ENCODE assay signal across 8 mouse cellular contexts in the genomic region with DNA sequence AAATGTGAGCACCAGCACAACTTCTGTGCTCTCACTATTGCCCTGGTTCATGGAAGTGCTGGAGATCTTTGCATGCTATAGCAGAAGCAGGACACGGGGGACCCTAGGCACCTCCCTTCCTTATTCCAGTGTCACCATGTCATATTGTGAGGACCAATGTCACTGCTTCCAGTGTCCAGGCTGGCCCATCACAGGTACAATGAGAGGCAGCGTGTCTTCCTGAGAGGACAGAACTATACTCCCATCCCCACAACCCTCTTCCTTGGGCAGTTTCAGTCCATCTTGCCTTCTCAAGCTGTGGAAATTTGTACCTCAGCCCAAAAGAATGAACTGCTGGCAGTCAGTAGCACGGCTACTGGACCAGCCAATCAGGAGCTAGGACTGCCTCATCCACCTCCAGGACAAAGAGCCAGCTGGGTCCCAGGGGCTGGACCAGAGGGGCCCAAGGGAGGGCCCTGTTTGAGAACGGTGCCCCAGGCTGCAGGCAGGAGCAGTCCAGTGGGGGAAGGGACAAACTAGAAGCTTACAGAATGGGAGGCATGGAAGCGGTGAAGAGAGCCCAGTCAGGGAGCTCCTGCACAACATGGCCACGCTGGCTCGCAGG. TPM values are rescaled to one million over a fixed set of nuclear protein-coding genes. Genes with fewer than 3 reads are reported as not detected.
A peak's percentile ranks its signal among the peaks of the same experiment; 100 is the strongest.
DNase-seq lines count a peak whose midpoint lies in the region; ATAC-seq lines count a peak whose summit lies in the region.

No protein-coding gene starts in this region.

- no peak overlapping the region for H3K9ac ChIP-seq in intestine, embryonic 15.5 days

- no peaks in the 10 kb centered on the region for H3K9me3 ChIP-seq in megakaryocyte, embryonic 14.5 days
- no peaks in the 10 kb centered on the region for H3K9me3 ChIP-seq in intestine, embryonic 15.5 days

- peaks cover 62% of the 10 kb centered on the region for H3K36me3 ChIP-seq in megakaryocyte, embryonic 14.5 days (replicated peaks; ENCODE audit: low read length)
- H3K36me3 ChIP-seq in intestine, embryonic 15.5 days, result peaks cover 8% of the 10 kb centered on the region; the same call in 1 of the 2 replicates

- no peaks in the 10 kb centered on the region for H3K27me3 ChIP-seq in megakaryocyte, embryonic 14.5 days (replicated peaks)
- no peaks in the 10 kb centered on the region for H3K27me3 ChIP-seq in intestine, embryonic 15.5 days (replicated peaks)

- ATAC-seq in megakaryocyte, adult 5-6 weeks (ENCODE audit: poor library complexity, severe bottlenecking), result no peak
- ATAC-seq in intestine, embryonic 15.5 days, result peak; percentile 63

- H3K4me2 ChIP-seq in intestine, embryonic 15.5 days (replicated peaks), result peak overlapping the region; percentile 9; the same call in 1 of the 2 replicates

- H3K27ac ChIP-seq in intestine, embryonic 15.5 days, result peak overlapping the region; percentile 78

- peaks cover 76% of the 10 kb centered on the region for H3K4me1 ChIP-seq in megakaryocyte, embryonic 14.5 days
- peaks cover 27% of the 10 kb centered on the region for H3K4me1 ChIP-seq in intestine, embryonic 15.5 days (replicated peaks)

- peak; percentile 82 for DNase-seq in embryo, embryonic 10.5 days (ENCODE audit: low spot score)
- peak; percentile 42 to 64 for DNase-seq in gastrocnemius, postnatal 4 days (ENCODE audit: low spot score in 2 of 2)
- DNase-seq in lung, postnatal 36 days, result peak; percentile 66
- DNase-seq in yolk sac, embryonic 10.5 days (ENCODE audit: low spot score), result no peak
- DNase-seq in thymus, postnatal 0 days (ENCODE audit: low spot score), result no peak

- 49% methylated on average over 7 of the region's 7 CpGs for WGBS in intestine, embryonic 15.5 days

- H3K4me3 ChIP-seq in megakaryocyte, embryonic 14.5 days (replicated peaks), result peak overlapping the region; percentile 44
- H3K4me3 ChIP-seq in intestine, embryonic 15.5 days (replicated peaks), result no peak overlapping the region

RNA-seq across cellular contexts. Expression of gene Prkcd, which starts 31.8 kb away (rescaled TPM):
- polyA plus RNA-seq in megakaryocyte, embryonic 14.5 days (2012; ENCODE audit: insufficient read depth, low replicate concordance), result 32.1 and 64.4 TPM in 2 replicates
- 274 and 291 TPM in 2 replicates for total RNA-seq in megakaryocyte, adult 5-6 weeks (2015)
- 424 and 451 TPM in 2 replicates for total RNA-seq in megakaryocyte, adult 5-6 weeks (2017)
- total RNA-seq in gastrocnemius, postnatal 4 days (2021), result 10 to 100 TPM; 25.3 to 32.0 TPM
- polyA plus RNA-seq in intestine, embryonic 15.5 days (2015; fragmentation: Nextera tagmentation; extraction: Ambion mirVana), result 57.2 and 58.3 TPM in 2 replicates
- polyA plus RNA-seq in thymus, postnatal 0 days (2015; fragmentation: Nextera tagmentation; extraction: Ambion mirVana), result 57.4 and 63.7 TPM in 2 replicates

RNA-seq across cellular contexts. Expression of gene Tkt, which starts 46.0 kb away (rescaled TPM):
- 263 and 491 TPM in 2 replicates for polyA plus RNA-seq in megakaryocyte, embryonic 14.5 days (2012; ENCODE audit: insufficient read depth, low replicate concordance)
- 195 and 196 TPM in 2 replicates for total RNA-seq in megakaryocyte, adult 5-6 weeks (2015)
- 517 and 539 TPM in 2 replicates for total RNA-seq in megakaryocyte, adult 5-6 weeks (2017)
- total RNA-seq in gastrocnemius, postnatal 4 days (2021), result 10 to 100 TPM; 53.7 to 62.8 TPM
- polyA plus RNA-seq in intestine, embryonic 15.5 days (2015; fragmentation: Nextera tagmentation; extraction: Ambion mirVana), result 358 and 367 TPM in 2 replicates
- 246 and 255 TPM in 2 replicates for polyA plus RNA-seq in thymus, postnatal 0 days (2015; fragmentation: Nextera tagmentation; extraction: Ambion mirVana)

RNA-seq across cellular contexts. Expression of gene Rft1, which starts 60.0 kb away (rescaled TPM):
- 2.6 and 9.1 TPM in 2 replicates for polyA plus RNA-seq in megakaryocyte, embryonic 14.5 days (2012; ENCODE audit: insufficient read depth, low replicate concordance)
- 7.4 and 11.0 TPM in 2 replicates for total RNA-seq in megakaryocyte, adult 5-6 weeks (2015)
- total RNA-seq in megakaryocyte, adult 5-6 weeks (2017), result 12.8 TPM in 2 replicates
- total RNA-seq in gastrocnemius, postnatal 4 days (2021), result 10 to 100 TPM; 10.6 to 11.0 TPM
- polyA plus RNA-seq in intestine, embryonic 15.5 days (2015; fragmentation: Nextera tagmentation; extraction: Ambion mirVana), result 12.6 and 15.0 TPM in 2 replicates
- polyA plus RNA-seq in thymus, postnatal 0 days (2015; fragmentation: Nextera tagmentation; extraction: Ambion mirVana), result 10.5 and 12.0 TPM in 2 replicates

Comparison
In these comparisons a context has a peak if more than half of its experiments do, and no peak if none do; other contexts are left out.
1. DNase-seq: peak in embryo, embryonic 10.5 days (single experiment), gastrocnemius, postnatal 4 days (2 of 2) and lung, postnatal 36 days (single experiment); none in yolk sac, embryonic 10.5 days (single experiment) and thymus, postnatal 0 days (single experiment).